Mouse (Mus musculus): ENCODE measurements around the gene Itm2b. TPM values are rescaled to one million over a fixed set of nuclear protein-coding genes. Genes with fewer than 3 reads are reported as not detected.

The Itm2b gene
- total RNA-seq (2021) (100 to 1,000 TPM; 724 to 814 TPM), polyA plus RNA-seq (2012; rRNA removed) (771 and 1,125 TPM in 2 replicates)
- long read RNA-seq, transcript Itm2b-201 (6 exons, 1,796 nt) = major isoform, 709 of 742 reads
- long read RNA-seq, transcript Itm2b-202 (5 exons, 935 nt) = minor isoform, 16 of 742 reads
- long read RNA-seq, partial matches to known transcripts = 14 of 742 reads
- long read RNA-seq, other reads (novel, unspliced or antisense) = 3 of 742 reads

DNA sequence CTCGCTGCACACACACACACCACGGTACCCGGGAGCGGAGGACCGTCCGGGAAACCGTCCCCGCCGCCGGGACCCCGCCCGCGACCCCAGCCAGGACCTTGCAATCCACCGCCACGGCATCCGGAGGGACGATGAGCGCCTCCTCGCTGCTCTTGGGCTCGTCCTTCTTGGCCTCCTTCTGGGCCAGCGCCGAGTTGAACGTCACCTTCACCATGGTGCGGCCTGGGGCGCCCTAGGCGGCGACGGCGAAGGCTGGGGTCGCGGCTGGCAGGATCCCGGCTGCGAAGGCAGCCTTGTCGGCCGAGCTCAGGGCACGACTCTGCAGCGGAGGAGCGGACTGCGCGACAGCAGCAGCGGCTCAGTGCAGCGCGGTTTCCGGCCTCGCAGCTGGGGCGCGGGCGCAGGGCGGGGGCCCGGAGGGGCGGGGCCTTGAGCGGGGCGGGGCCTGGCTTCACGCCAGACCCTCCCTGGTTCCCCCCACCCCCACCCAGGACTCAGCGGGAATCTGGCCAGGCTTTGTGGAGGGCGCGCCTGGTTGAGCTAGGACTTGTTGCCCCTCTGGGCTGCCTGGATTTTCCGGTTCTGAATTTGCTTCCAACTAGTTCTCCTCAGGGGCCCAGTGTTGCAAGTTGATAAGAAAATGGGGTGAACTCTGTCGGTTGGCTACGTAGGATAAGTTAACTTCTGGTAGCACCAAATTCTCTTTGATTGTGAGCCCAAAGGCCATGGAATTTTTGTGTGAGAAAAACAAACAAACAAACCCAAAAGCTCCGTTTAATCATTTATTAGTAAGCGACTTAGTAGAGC lies at the start of gene Itm2b:
Gene Itm2b (minus strand): TSS at position 377 of the 807 bp plus-strand sequence.
- Histone ChIP-seq H3K4me1 (ENCODE audit: control insufficient read depth, insufficient read depth, low read length) (peaks cover 22% of the 10 kb centered on the region), H3K27ac (peak within 1 kb of the TSS; percentile 100), H3K36me3 (ENCODE audit: control insufficient read depth, insufficient read depth, low read length) (peaks cover 29% of the 10 kb centered on the region), H3K27me3 (ENCODE audit: control insufficient read depth, insufficient read depth, low read length) (no peaks in the 10 kb centered on the region), H3K79me2 (replicated peaks; ENCODE audit: control insufficient read depth, insufficient read depth, low read length) (peaks cover 7% of the 10 kb centered on the region), H3K9ac (ENCODE audit: low read depth, low read length) (peak within 1 kb of the TSS; percentile 99), H3K4me3 (peak within 1 kb of the TSS; percentile 98)
- peak; percentile 93 to 95 for DNase-seq
- WGBS = 2% methylated on average over 62 of the region's 62 CpGs
- peak; percentile 97 for TF ChIP-seq POLR2A (IDR thresholded peaks at IDR 0.05; ENCODE audit: insufficient read depth, low read depth, low read length)
- TF ChIP-seq EP300 (IDR thresholded peaks at IDR 0.05; ENCODE audit: insufficient read depth, low read depth, low read length) = peak; percentile 74
- TF ChIP-seq CTCF (IDR thresholded peaks at IDR 0.05) = no peak
- intact Hi-C loops (cut with DNase I) = loop anchor here (1.0 to 2.0 kb wide), 4 partner anchors 59 to 124 kb away; no protein-coding TSS in a partner anchor

DNA sequence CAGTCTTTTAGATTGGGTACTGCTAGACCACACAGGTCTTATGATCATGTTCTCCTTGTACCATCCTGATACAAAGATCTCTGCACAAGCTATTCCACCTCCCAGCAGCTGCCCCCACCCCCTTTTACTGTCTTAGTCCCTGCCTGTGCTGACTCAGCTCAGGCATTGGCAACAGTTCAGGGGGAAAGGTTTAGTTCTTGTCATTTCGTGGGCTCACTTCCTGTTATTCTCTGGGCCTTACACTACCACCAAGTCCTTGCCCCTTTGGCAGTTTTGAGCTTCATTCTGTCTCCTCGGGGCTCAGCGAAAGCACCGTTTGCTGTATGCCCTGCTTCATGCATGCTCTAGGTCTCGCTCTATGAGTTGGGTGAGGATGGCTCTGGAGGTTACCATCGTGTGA lies 48.4 kb upstream of the Itm2b start:
- WGBS = 70% methylated on average over 6 of the region's 6 CpGs
- H3K36me3 ChIP-seq (ENCODE audit: control insufficient read depth, insufficient read depth, low read length) = no peaks in the 10 kb centered on the region
- H3K27me3 ChIP-seq (ENCODE audit: control insufficient read depth, insufficient read depth, low read length) = no peaks in the 10 kb centered on the region
- TF ChIP-seq EP300 (IDR thresholded peaks at IDR 0.05; ENCODE audit: insufficient read depth, low read depth, low read length) (no peak), POLR2A (IDR thresholded peaks at IDR 0.05; ENCODE audit: insufficient read depth, low read depth, low read length) (no peak), CTCF (IDR thresholded peaks at IDR 0.05) (no peak)
- DNase-seq = no peak
- no peak overlapping the region for H3K4me3 ChIP-seq
- no peak overlapping the region for H3K27ac ChIP-seq
- H3K9ac ChIP-seq (ENCODE audit: low read depth, low read length) = no peak overlapping the region
- H3K79me2 ChIP-seq (replicated peaks; ENCODE audit: control insufficient read depth, insufficient read depth, low read length) = no peaks in the 10 kb centered on the region
- no peaks in the 10 kb centered on the region for H3K4me1 ChIP-seq (ENCODE audit: control insufficient read depth, insufficient read depth, low read length)
- intact Hi-C loops (cut with DNase I) = no loop called here

DNA sequence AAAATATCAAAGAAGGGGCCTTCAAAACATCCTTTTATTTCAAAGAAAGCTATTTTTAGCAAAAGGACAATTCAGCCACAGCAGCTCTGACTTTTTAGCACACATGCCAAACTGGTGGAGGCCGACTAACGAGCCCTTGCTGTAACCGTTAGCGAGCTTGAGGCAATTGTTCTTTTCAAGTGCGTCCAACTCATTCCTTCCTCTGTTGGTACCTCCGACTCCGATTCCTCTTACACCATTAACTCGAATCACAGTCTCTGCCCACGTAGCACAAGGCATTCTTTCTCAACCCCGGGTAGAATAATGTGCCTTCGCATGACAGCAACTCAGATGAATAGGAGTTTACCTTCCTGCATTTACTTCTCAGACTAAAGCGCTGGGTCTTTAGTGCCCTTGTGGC lies 45.5 kb upstream of the Itm2b start:
- DNase-seq = no peak
- no peak overlapping the region for H3K4me3 ChIP-seq
- no peak overlapping the region for H3K27ac ChIP-seq
- 64% methylated on average over 12 of the region's 12 CpGs for WGBS
- no peak overlapping the region for H3K9ac ChIP-seq (ENCODE audit: low read depth, low read length)
- H3K27me3 ChIP-seq (ENCODE audit: control insufficient read depth, insufficient read depth, low read length) = no peaks in the 10 kb centered on the region
- no peaks in the 10 kb centered on the region for H3K4me1 ChIP-seq (ENCODE audit: control insufficient read depth, insufficient read depth, low read length)
- intact Hi-C loops (cut with DNase I) = no loop called here
- no peaks in the 10 kb centered on the region for H3K79me2 ChIP-seq (replicated peaks; ENCODE audit: control insufficient read depth, insufficient read depth, low read length)
- TF ChIP-seq CTCF (IDR thresholded peaks at IDR 0.05) (no peak), EP300 (IDR thresholded peaks at IDR 0.05; ENCODE audit: insufficient read depth, low read depth, low read length) (no peak), POLR2A (IDR thresholded peaks at IDR 0.05; ENCODE audit: insufficient read depth, low read depth, low read length) (no peak)
- H3K36me3 ChIP-seq (ENCODE audit: control insufficient read depth, insufficient read depth, low read length) = no peaks in the 10 kb centered on the region

DNA sequence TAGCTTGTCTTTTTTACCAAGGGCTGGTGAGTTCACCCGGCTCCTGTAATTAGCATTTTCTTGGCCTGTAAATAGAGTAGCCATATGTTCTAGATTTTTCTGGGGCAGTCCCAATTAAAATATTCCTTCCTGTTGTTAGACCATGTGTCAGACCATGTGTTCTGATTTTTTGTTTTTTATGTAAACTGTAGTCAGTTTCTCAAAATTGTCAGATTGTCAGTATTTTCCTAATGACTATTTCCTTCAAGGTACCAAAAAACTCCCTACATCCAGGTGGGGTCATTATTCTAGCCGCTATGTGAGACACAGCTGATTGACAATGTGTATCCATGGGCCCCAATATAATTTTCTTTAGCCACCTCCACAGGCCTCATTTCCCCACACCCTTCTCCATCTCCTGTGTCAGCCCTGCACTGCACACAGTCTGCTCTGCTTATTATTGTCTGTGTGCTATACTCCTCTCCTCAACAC lies 40.5 kb upstream of the Itm2b start:
- Histone ChIP-seq H3K4me3 (no peak overlapping the region), H3K79me2 (replicated peaks; ENCODE audit: control insufficient read depth, insufficient read depth, low read length) (no peaks in the 10 kb centered on the region), H3K27me3 (ENCODE audit: control insufficient read depth, insufficient read depth, low read length) (no peaks in the 10 kb centered on the region), H3K9ac (ENCODE audit: low read depth, low read length) (no peak overlapping the region), H3K36me3 (ENCODE audit: control insufficient read depth, insufficient read depth, low read length) (no peaks in the 10 kb centered on the region), H3K27ac (no peak overlapping the region; the same call in 1 of the 2 replicates), H3K4me1 (ENCODE audit: control insufficient read depth, insufficient read depth, low read length) (no peaks in the 10 kb centered on the region)
- intact Hi-C loops (cut with DNase I) = no loop called here
- TF ChIP-seq CTCF (IDR thresholded peaks at IDR 0.05) (no peak), POLR2A (IDR thresholded peaks at IDR 0.05; ENCODE audit: insufficient read depth, low read depth, low read length) (no peak), EP300 (IDR thresholded peaks at IDR 0.05; ENCODE audit: insufficient read depth, low read depth, low read length) (no peak)
- DNase-seq = no peak
- WGBS = 90% methylated on average over 2 of the region's 2 CpGs

DNA sequence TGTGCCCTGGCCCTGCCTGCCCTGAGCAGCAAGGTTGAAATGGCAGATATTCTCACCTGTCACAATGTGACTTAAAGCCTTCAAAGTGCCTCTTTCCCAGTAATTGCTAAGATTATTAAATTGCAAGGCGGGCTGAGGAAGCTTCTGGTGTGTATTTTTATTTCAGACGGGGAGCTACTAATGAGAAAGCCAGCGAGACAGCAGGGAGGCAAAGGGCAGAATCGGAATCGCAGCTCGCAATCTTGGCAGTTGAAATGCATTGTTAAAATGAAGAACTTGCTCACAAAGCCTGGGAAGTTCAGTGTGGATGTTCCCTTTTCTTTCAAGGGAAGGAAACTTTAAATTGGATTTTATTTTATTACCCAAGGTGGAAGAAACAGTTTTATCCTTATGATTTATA lies 39.9 kb upstream of the Itm2b start:
- no peak for DNase-seq
- no peaks in the 10 kb centered on the region for H3K36me3 ChIP-seq (ENCODE audit: control insufficient read depth, insufficient read depth, low read length)
- H3K4me3 ChIP-seq = no peak overlapping the region
- WGBS = 60% methylated on average over 6 of the region's 6 CpGs
- intact Hi-C loops (cut with DNase I) = no loop called here
- no peaks in the 10 kb centered on the region for H3K4me1 ChIP-seq (ENCODE audit: control insufficient read depth, insufficient read depth, low read length)
- no peaks in the 10 kb centered on the region for H3K79me2 ChIP-seq (replicated peaks; ENCODE audit: control insufficient read depth, insufficient read depth, low read length)
- no peaks in the 10 kb centered on the region for H3K27me3 ChIP-seq (ENCODE audit: control insufficient read depth, insufficient read depth, low read length)
- no peak for TF ChIP-seq EP300 (IDR thresholded peaks at IDR 0.05; ENCODE audit: insufficient read depth, low read depth, low read length)
- no peak for TF ChIP-seq POLR2A (IDR thresholded peaks at IDR 0.05; ENCODE audit: insufficient read depth, low read depth, low read length)
- no peak for TF ChIP-seq CTCF (IDR thresholded peaks at IDR 0.05)
- H3K27ac ChIP-seq = no peak overlapping the region; the same call in 1 of the 2 replicates
- no peak overlapping the region for H3K9ac ChIP-seq (ENCODE audit: low read depth, low read length)

DNA sequence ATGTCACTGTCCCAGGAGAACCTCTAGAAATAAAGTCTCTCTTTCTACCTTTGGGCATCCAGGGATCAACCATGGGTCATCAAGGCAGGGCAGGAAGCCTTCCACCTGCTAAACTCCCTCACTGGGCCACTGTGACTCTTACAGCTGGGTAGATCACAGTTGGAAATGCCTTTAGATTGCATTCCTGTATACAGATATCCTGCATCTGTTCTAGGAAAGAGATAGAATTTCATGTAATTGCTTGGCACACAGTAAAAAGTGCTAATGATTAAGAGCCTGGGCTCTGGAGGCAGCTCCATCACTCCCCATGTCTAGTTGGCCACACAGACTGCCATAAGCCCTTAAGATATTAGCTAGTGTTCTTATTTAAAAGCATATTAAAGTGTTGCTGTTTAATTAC lies 38.5 kb upstream of the Itm2b start:
- Histone ChIP-seq H3K4me3 (no peak overlapping the region), H3K36me3 (ENCODE audit: control insufficient read depth, insufficient read depth, low read length) (no peaks in the 10 kb centered on the region), H3K4me1 (ENCODE audit: control insufficient read depth, insufficient read depth, low read length) (no peaks in the 10 kb centered on the region), H3K9ac (ENCODE audit: low read depth, low read length) (no peak overlapping the region), H3K27me3 (ENCODE audit: control insufficient read depth, insufficient read depth, low read length) (no peaks in the 10 kb centered on the region), H3K27ac (no peak overlapping the region), H3K79me2 (replicated peaks; ENCODE audit: control insufficient read depth, insufficient read depth, low read length) (no peaks in the 10 kb centered on the region)
- TF ChIP-seq POLR2A (IDR thresholded peaks at IDR 0.05; ENCODE audit: insufficient read depth, low read depth, low read length) (no peak), EP300 (IDR thresholded peaks at IDR 0.05; ENCODE audit: insufficient read depth, low read depth, low read length) (no peak), CTCF (IDR thresholded peaks at IDR 0.05) (no peak)
- intact Hi-C loops (cut with DNase I) = no loop called here
- DNase-seq = no peak

Data from heart, adult 2 months (tissue).